Mouse (Mus musculus) neural tube, embryonic 13.5 days (tissue): ENCODE measurements around the gene B3gnt9. TPM values are rescaled to one million over a fixed set of nuclear protein-coding genes. Genes with fewer than 3 reads are reported as not detected.
A peak's percentile ranks its signal among the peaks of the same experiment; 100 is the strongest.
"Not testable (repeated sequence)": the region's sequence is repeated elsewhere in the genome, so short reads cannot be mapped to it uniquely, and the experiment has no call there.

ENCODE experiments used
- ATAC-seq: fragments of 200-750 bp; cut with Nextera tagmentation; 2 replicates; pipeline ENCODE4 v1.8.0; 2017; ENCODE audit warnings: low read depth, mild to moderate bottlenecking, moderate TSS enrichment, moderate library complexity
- H3K27ac ChIP-seq: fragments of 300-500 bp; sonication (generic); replicated peaks from 2 replicates; pipeline ENCODE4 v1.5.1; 2015; ENCODE audit warnings: moderate library complexity, mild to moderate bottlenecking, inconsistent platforms
- H3K27me3 ChIP-seq: fragments of 300-500 bp; sonication (generic); 2 replicates; pipeline ENCODE4 v1.6.1; 2015; ENCODE audit warnings: mild to moderate bottlenecking, inconsistent platforms
- H3K36me3 ChIP-seq: fragments of 300-500 bp; sonication (generic); 2 replicates; pipeline ENCODE4 v1.6.1; 2015; ENCODE audit warnings: mild to moderate bottlenecking, inconsistent platforms
- H3K4me1 ChIP-seq: fragments of 300-500 bp; sonication (generic); replicated peaks from 2 replicates; pipeline ENCODE4 v1.6.1; 2015; ENCODE audit warnings: inconsistent platforms
- H3K4me2 ChIP-seq: fragments of 300-500 bp; sonication (generic); 2 replicates; pipeline ENCODE4 v1.6.1; 2015; ENCODE audit warnings: inconsistent platforms, mild to moderate bottlenecking, moderate library complexity
- H3K4me3 ChIP-seq: fragments of 300-500 bp; sonication (generic); 2 replicates; pipeline ENCODE4 v1.5.1; 2015; ENCODE audit warnings: mild to moderate bottlenecking, inconsistent platforms
- H3K9ac ChIP-seq: fragments of 300-500 bp; sonication (generic); 2 replicates; pipeline ENCODE4 v1.6.1; 2015; ENCODE audit warnings: moderate library complexity, mild to moderate bottlenecking, inconsistent platforms
- H3K9me3 ChIP-seq: fragments of 300-500 bp; sonication (generic); 2 replicates; pipeline ENCODE4 v1.6.1; 2016; ENCODE audit warnings: inconsistent platforms
- WGBS: fragments of 180-500 bp; shearing (Covaris S2); methylation state at CpG from one replicate; pipeline ENCODE4 v1.1.7; 2015; 5-methylcytosine and 5-hydroxymethylcytosine counted together
- polyA plus RNA-seq: library from polyadenylated mRNA; unstranded; fragments of >200 nt; fragmentation: Nextera tagmentation; extraction: Ambion mirVana; gene quantifications from 2 replicates; pipeline ENCODE4 v1.2.1, GENCODE M21; 2015

Gene B3gnt9
- polyA plus RNA-seq, 1 experiment from 2014 or later = 7.4 TPM

DNA sequence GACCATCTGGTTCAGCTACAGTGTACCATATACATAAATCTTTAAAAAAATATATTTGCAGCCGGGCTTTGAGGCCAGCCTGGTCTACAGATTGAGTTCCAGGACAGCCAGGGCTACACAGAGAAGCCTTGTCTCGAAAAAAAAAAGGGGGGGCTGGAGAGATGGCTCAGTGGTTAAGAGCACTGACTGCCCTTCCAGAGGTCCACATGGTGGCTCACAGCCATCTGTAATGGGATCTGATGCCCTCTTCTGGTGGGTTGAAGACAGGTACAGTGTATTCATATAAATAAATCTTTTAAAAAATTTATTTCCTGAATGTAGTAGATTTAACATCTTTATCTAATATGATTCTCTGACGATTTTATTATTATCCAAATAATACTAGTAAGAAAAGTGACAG lies 36.8 kb upstream of the B3gnt9 start:
- peaks cover 42% of the 10 kb centered on the region for H3K4me1 ChIP-seq
- ATAC-seq, H3K36me3 ChIP-seq, H3K9me3 ChIP-seq, H3K27me3 ChIP-seq, H3K4me2 ChIP-seq, H3K4me3 ChIP-seq, H3K9ac ChIP-seq, H3K27ac ChIP-seq: not testable (repeated sequence)
- 77% methylated on average over 3 of the region's 3 CpGs for WGBS

DNA sequence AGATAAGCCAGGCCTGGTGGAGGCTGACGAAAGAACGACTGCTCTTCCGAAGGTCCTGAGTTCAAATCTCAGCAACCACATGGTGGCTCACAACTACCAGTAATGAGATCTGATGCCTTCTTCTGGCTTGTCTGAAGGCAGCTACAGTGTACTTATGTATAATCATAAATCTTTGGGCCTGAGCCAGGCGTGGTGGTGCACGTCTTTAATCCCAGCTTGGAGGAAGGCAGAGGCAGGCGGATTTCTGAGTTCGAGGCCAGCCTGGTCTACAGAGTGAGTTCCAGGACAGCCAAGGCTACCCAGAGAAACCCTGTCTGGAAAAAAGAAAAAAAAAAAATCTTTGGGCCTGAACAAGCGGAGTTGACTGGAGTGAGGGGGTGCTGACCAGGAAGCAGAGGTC lies 36.4 kb upstream of the B3gnt9 start:
- H3K27me3 ChIP-seq, H3K9ac ChIP-seq, H3K27ac ChIP-seq, H3K9me3 ChIP-seq, H3K4me3 ChIP-seq, ATAC-seq, H3K4me2 ChIP-seq, H3K36me3 ChIP-seq: not testable (repeated sequence)
- 86% methylated on average over 8 of the region's 8 CpGs for WGBS
- peaks cover 43% of the 10 kb centered on the region for H3K4me1 ChIP-seq

DNA sequence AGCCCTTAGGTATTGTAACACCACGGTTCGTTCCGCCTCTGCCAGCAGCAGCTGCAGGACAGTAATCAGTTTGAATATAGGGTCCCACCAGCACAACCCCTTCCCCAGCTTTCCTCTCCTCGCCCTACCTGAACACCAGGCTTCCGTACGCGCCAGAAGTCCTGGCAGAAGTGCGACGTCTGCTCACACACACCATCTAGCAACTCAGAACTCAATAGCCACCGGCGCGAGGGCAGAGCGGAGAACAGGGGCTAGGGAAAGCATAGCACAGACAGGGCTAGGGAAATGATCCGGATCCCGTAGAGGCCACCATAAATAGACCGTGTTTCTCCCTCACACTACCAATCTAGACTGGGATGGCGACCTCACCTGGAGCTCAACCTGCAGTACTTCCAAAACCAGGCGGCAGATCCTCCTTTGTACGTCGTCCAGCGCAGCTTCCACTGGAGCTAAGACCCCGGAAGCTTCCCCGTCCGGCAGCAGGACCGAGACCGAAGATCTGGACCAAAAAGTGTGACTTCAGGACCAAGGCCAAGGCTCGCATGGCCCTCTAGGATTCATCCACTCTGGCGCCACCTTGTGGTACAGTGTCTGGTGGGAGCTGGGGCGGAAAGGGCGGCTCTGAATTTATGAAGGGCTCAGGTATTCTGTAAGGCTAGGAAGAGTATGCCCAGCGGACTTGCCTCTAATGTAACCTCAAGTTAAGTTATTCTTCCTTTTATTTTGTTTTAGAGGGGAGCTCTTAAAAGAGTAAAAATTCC lies 35.8 kb upstream of the B3gnt9 start:
- Histone ChIP-seq H3K4me1 (peaks cover 50% of the 10 kb centered on the region), H3K36me3 (peaks cover under 1% of the 10 kb centered on the region; the same call in 1 of the 2 replicates), H3K9ac (peak overlapping the region; percentile 75), H3K27ac (no peak overlapping the region), H3K4me2 (peak overlapping the region; percentile 76), H3K9me3 (no peaks in the 10 kb centered on the region), H3K4me3 (peak overlapping the region; percentile 51), H3K27me3 (peaks cover 7% of the 10 kb centered on the region)
- ATAC-seq = no peak
- WGBS = 9% methylated on average over 31 of the region's 31 CpGs

DNA sequence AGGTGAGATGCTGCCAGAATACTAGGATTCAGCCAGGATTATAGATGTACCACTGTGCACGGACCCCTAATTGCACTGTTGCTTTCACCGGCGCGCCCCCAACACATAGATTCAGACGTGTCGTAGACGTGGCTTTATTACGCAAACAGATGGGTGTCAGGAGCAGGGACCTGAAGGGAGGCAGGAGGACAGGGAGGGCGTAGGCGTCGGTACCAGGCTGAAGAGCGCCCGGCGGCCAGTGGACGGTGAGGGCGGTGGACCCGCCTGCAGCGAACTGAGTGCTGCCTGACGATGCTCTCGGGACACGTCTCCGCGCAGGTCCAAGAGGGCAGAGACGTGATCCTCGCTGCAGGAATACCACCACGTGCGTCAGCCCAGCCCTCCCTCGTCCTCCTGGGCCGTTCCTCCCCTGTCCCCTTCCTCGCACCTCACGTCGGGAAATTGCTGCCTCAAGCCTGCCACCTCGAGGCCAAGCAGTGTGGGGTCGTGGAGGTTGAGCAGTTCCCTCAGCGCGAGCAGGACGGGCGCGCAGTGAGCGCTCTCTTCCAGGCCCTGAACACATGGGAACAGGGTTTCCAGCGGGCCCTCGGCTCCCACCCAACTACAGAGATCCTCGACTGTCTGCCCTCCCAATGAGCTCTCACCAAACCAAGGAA lies 35.0 kb upstream of the B3gnt9 start, which contains the start of gene 4931428F04Rik:
TSS of gene 4931428F04Rik (minus strand) at position 60 of the 656 bp plus-strand sequence.
- Histone ChIP-seq H3K27ac (peak within 1 kb of the TSS; percentile 91), H3K4me1 (peaks cover 58% of the 10 kb centered on the region), H3K4me2 (peak within 1 kb of the TSS; percentile 76), H3K27me3 (peaks cover 7% of the 10 kb centered on the region; the same call in 1 of the 2 replicates), H3K9me3 (no peaks in the 10 kb centered on the region), H3K9ac (peak within 1 kb of the TSS; percentile 75), H3K4me3 (peak within 1 kb of the TSS; percentile 51), H3K36me3 (peaks cover 8% of the 10 kb centered on the region)
- 1% methylated on average over 43 of the region's 43 CpGs for WGBS
- peak; percentile 11 for ATAC-seq

DNA sequence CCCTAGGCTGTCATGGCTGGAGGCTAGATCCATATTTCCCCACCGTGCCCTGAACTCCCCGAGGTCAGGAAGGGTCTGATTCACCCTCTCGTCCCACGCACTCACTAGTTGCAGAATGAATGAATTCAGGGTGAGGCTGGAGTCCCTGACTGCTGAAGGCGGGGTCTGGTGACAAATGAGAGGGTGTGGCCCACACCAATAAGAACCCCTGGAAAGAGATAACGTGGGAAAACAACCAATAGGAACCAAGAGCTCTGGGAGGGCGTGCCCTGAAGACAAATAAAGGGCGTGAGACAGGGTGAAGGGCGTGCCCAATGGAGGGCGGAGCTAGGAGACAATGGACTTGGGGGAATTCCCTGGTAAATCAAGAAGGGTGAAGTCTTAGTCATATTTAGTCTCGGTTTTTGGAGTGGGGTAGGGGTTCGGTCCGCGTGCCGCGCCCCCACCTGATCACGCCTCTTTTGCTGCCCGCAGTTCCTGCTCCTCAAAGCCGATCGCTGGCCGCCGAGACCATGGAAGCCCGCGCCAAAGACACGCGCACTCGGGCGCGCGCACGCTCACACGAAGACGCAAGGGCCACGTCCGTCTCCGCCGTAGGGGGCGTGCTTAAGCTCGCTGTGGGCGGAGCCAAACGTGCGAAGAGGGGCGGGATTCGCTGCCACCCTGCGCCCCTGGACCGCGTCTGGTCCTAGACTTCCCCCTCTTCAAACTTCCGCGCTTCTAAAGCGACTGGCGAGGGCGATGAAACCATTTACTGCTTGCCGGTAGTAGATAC lies 34.2 kb upstream of the B3gnt9 start:
- Histone ChIP-seq H3K27ac (peak overlapping the region; percentile 91), H3K4me1 (peaks cover 58% of the 10 kb centered on the region), H3K9ac (peak overlapping the region; percentile 75), H3K27me3 (peaks cover 3% of the 10 kb centered on the region; the same call in 1 of the 2 replicates), H3K4me2 (peak overlapping the region; percentile 76), H3K9me3 (no peaks in the 10 kb centered on the region), H3K36me3 (peaks cover 14% of the 10 kb centered on the region), H3K4me3 (peak overlapping the region; percentile 51)
- peak; percentile 94 for ATAC-seq
- WGBS = under 1% methylated on average over 53 of the region's 53 CpGs

DNA sequence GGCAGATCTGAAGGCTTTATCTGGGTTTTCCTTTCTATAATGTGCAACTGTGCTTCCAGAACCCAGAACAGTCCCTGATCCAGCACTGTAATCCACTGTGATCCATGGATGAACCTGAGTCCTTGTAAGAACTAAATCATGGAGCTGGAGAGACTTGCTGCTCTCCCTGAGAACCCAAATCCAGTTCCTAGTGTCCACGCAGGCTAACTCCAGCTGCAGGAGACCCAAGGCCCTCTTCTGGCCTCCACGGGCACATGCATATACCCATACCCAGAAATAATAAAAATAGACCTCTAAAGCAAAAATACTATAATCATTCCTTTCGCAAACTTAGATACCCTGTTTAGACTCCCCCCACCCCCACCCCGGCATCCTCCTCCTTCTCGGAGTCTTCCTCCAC lies 33.3 kb upstream of the B3gnt9 start:
- Histone ChIP-seq H3K4me3 (peak overlapping the region; percentile 51), H3K4me1 (peaks cover 58% of the 10 kb centered on the region), H3K27me3 (peaks cover 2% of the 10 kb centered on the region; the same call in 1 of the 2 replicates), H3K4me2 (peak overlapping the region; percentile 76), H3K9me3 (no peaks in the 10 kb centered on the region), H3K27ac (peak overlapping the region; percentile 91; the same call in 1 of the 2 replicates), H3K36me3 (peaks cover 21% of the 10 kb centered on the region), H3K9ac (peak overlapping the region; percentile 75)
- WGBS = 84% methylated on average over 5 of the region's 5 CpGs
- no peak for ATAC-seq

DNA sequence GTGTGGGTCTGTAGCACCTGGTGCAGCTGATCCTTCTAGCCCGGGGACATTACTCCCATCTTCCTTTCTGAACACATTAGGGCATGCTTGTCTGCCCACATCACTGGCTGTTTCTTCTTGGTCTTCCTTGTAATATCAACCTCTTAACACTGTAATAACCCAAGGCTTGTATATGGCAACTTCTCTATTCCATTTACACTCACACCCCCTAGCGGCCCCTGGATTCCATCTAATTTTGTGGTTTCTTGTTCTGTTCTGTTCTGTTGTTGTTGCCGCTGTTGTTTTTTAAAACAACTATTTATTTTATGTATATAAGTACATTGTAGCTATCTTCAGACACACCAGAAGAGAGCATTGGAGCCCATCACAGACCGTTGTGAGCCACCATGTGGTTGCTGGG lies 32.0 kb upstream of the B3gnt9 start:
- Histone ChIP-seq H3K27ac (no peak overlapping the region), H3K4me3 (peak overlapping the region; percentile 51), H3K9me3 (no peaks in the 10 kb centered on the region), H3K36me3 (peaks cover 34% of the 10 kb centered on the region), H3K27me3 (peaks cover 2% of the 10 kb centered on the region), H3K9ac (peak overlapping the region; percentile 50; the same call in 1 of the 2 replicates), H3K4me2 (peak overlapping the region; percentile 76), H3K4me1 (peaks cover 58% of the 10 kb centered on the region)
- 84% methylated on average over 4 of the region's 4 CpGs for WGBS
- ATAC-seq = no peak

DNA sequence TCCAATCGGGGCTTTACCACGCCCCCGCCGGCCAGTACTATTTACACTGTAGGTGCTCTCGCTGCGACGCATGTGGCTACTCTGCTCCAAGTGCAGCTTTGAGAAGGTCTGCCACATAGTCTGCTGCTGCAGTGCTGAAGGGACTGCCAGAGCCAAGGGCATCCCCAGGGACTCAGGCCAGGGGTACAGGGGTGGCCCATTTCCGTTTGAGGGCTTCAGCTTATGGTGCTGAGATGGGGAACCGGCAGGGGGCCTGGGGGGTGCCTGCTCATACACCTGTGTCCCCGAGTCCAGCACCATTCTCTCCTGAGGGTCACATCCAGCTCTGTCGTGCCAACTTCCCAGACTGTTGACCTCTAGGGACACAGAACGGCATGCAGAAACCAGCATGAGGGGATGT lies 30.6 kb upstream of the B3gnt9 start:
- peak overlapping the region; percentile 76; the same call in 1 of the 2 replicates for H3K4me2 ChIP-seq
- H3K36me3 ChIP-seq = peaks cover 44% of the 10 kb centered on the region
- H3K9me3 ChIP-seq = no peaks in the 10 kb centered on the region
- H3K4me1 ChIP-seq = peaks cover 49% of the 10 kb centered on the region
- H3K27me3 ChIP-seq = peaks cover 7% of the 10 kb centered on the region
- H3K4me3 ChIP-seq = no peak overlapping the region
- no peak for ATAC-seq
- no peak overlapping the region for H3K27ac ChIP-seq
- 47% methylated on average over 12 of the region's 12 CpGs for WGBS
- H3K9ac ChIP-seq = 0 out of 2 replicates have a peak overlapping the region, but pooled peaks have one; percentile 45

DNA sequence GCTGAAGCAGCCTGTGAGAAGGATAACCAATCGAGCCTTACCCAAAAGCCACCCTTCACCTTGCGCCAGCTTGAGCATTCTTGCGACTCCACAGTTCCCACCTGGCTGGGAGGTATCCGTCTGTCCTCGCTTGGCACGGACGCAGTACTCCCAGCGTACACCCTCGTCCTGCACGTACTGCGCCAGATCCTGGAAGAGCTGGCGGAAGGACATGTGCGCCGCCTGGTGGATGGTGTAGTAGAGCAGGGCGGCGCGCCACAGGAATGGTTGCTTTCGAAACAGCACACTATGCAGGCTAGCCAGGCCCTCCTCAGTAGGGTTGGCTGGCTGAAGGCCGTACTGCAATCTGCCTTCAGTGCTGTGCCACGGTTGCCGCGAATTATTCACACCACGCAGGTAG lies 28.1 kb upstream of the B3gnt9 start:
- Histone ChIP-seq H3K27ac (no peak overlapping the region), H3K4me1 (peaks cover 42% of the 10 kb centered on the region), H3K9me3 (no peaks in the 10 kb centered on the region), H3K36me3 (peaks cover 54% of the 10 kb centered on the region), H3K27me3 (peaks cover 31% of the 10 kb centered on the region), H3K9ac (no peak overlapping the region), H3K4me2 (no peak overlapping the region), H3K4me3 (no peak overlapping the region)
- WGBS = 23% methylated on average over 23 of the region's 23 CpGs
- ATAC-seq = 0 out of 2 replicates have a peak, but pooled peaks have one; percentile 5

DNA sequence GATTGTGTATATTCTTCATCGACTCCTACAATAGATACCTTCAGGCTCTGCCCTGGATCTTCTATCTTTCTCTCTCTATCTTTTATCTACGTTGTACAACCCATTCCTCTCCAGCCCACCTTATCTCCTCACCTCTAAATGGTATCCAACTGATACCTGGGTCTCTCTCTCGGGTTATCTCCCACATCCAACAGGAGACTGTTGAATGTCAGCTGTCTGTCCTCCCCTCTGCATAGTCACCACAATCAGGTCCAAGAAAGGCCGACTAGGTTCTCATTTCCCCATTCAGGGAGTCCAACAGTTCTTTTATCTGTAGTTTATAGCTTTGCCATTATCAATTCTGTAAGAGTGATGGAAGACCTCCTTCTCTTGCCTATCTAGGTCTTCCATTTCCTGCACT lies 27.3 kb upstream of the B3gnt9 start:
- Histone ChIP-seq H3K36me3 (peaks cover 54% of the 10 kb centered on the region), H3K9ac (no peak overlapping the region), H3K4me2 (no peak overlapping the region), H3K9me3 (no peaks in the 10 kb centered on the region), H3K4me1 (peaks cover 37% of the 10 kb centered on the region), H3K27me3 (peaks cover 39% of the 10 kb centered on the region), H3K4me3 (no peak overlapping the region), H3K27ac (no peak overlapping the region)
- WGBS = 89% methylated on average over 4 of the region's 4 CpGs
- ATAC-seq = no peak

DNA sequence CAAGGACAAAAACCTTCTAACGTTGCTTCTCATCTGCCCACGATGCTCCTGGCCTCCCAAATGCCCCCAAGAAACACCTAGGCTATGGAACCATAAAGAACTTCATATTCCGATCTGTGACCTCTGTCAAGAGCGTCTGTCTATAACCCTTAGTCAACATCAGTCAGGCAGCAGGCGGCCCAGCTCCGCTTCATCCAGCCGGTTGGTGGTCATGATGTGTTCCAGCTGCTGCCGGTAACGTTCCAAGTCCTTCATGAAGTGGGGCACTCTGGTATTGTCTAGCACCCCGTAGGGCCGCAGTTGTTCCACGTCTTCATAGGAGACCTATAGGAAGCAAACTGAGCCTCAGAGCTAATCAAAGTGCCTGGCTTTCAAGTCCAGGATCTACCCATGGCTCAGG lies 26.9 kb upstream of the B3gnt9 start:
- Histone ChIP-seq H3K4me1 (peaks cover 37% of the 10 kb centered on the region), H3K27ac (no peak overlapping the region), H3K27me3 (peaks cover 43% of the 10 kb centered on the region), H3K4me3 (no peak overlapping the region), H3K9me3 (no peaks in the 10 kb centered on the region), H3K4me2 (no peak overlapping the region), H3K36me3 (peaks cover 54% of the 10 kb centered on the region), H3K9ac (no peak overlapping the region)
- no peak for ATAC-seq
- WGBS = 86% methylated on average over 12 of the region's 12 CpGs

DNA sequence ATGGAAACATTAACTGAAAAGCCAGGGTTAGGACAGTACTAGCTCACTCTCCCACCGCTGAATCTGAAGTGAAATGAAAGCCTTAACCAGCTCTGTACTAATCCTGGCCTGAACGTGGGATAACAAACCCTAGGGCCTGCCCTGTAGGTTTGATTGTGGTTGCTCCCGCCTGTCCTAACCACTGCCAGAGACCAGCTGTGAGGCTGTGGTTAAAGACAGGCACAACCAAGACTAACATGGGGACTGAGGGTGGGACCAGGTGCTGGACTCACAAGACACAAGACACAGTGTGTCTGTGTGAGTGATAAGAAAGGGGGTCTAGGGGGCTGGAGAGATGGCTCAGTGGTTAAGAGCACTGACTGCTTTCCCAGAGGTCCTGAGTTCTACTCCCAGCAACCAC lies 25.6 kb upstream of the B3gnt9 start:
- Histone ChIP-seq H3K36me3 (peaks cover 51% of the 10 kb centered on the region), H3K9me3 (no peaks in the 10 kb centered on the region), H3K4me3 (no peak overlapping the region), H3K27me3 (peaks cover 56% of the 10 kb centered on the region), H3K9ac (no peak overlapping the region), H3K27ac (no peak overlapping the region), H3K4me1 (peaks cover 37% of the 10 kb centered on the region), H3K4me2 (no peak overlapping the region)
- no peak for ATAC-seq
- WGBS = 70% methylated on average over 3 of the region's 3 CpGs
